Mouse (Mus musculus) ES-Bruce4 (cell line): Measurements from ENCODE around the gene Cyp2c23. TPM values are rescaled to one million over a fixed set of nuclear protein-coding genes. Genes with fewer than 3 reads are reported as not detected.

Experiments
- H3K27ac ChIP-seq: 2 replicates; pipeline ENCODE4 v1.5.1; 2012; ENCODE audit warnings: low read length, inconsistent platforms; ENCODE audit not compliant: insufficient read depth
- H3K27me3 ChIP-seq: 2 replicates; pipeline ENCODE4 v1.6.1; 2012; ENCODE audit warnings: mild to moderate bottlenecking, low read length, inconsistent platforms; ENCODE audit not compliant: control insufficient read depth, poor library complexity, insufficient read depth, severe bottlenecking
- H3K36me3 ChIP-seq: 2 replicates; pipeline ENCODE4 v1.6.1; 2012; ENCODE audit warnings: inconsistent platforms, mild to moderate bottlenecking, low read length, moderate library complexity; ENCODE audit not compliant: control insufficient read depth, poor library complexity, insufficient read depth, severe bottlenecking
- H3K4me1 ChIP-seq: one replicate; pipeline ENCODE4 v1.8.1; 2011; ENCODE audit warnings: low read length; ENCODE audit not compliant: control insufficient read depth, insufficient read depth
- H3K4me3 ChIP-seq: 2 replicates; pipeline ENCODE4 v1.5.1; 2011; ENCODE audit warnings: low read depth, mild to moderate bottlenecking, low read length
- H3K9ac ChIP-seq: 2 replicates; pipeline ENCODE4 v1.6.1; 2012; ENCODE audit warnings: low read depth, mild to moderate bottlenecking, inconsistent platforms; ENCODE audit not compliant: poor library complexity, severe bottlenecking
- H3K9me3 ChIP-seq: replicated peaks from 2 replicates; pipeline ENCODE4 v1.6.1; 2012; ENCODE audit warnings: mild to moderate bottlenecking, low read length, inconsistent platforms; ENCODE audit not compliant: control insufficient read depth, poor library complexity, insufficient read depth, severe bottlenecking
- CTCF ChIP-seq: IDR thresholded peaks from one replicate; pipeline ENCODE4 v1.8.1; 2011; ENCODE audit warnings: low read depth, low read length
- EP300 ChIP-seq: IDR thresholded peaks from 2 replicates; pipeline ENCODE4 v1.6.1; 2011; ENCODE audit warnings: low read depth, low read length; ENCODE audit not compliant: insufficient read depth
- POLR2A ChIP-seq: IDR thresholded peaks from one replicate; pipeline ENCODE4 v1.8.1; 2011; ENCODE audit warnings: low read length; ENCODE audit not compliant: insufficient read depth
- polyA plus RNA-seq: library from polyadenylated mRNA; stranded (reverse); fragments of >200 nt; gene quantifications from 2 replicates; pipeline ENCODE4 v1.2.4, GENCODE M21; 2011; ENCODE audit warnings: low read depth; ENCODE audit not compliant: missing spikeins, insufficient read depth, insufficient read length

Cyp2c23 gene
- polyA plus RNA-seq, 1 experiment, result 0.31 TPM

DNA sequence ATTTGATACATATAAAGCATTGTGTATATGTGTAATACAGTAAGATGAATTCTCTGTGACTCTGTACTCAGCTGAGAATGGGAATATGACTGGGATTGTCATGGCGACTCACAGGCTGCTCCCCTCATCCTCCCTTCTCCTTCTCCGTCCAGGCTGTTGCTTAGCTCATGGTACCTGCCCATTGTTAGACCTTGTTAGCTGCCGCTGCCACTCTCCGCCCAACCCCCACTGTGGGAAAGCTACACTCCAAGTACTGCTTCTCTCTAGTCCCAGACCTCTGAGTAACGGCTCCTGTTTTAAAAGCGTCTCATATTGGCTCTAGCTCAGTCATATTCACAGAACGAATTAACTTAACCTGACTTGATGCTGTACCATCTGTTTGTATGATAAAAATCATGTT, 9.3 kb downstream of the Cyp2c23 start:
- no peaks in the 10 kb centered on the region for H3K4me1 ChIP-seq
- no peak overlapping the region for H3K9ac ChIP-seq
- no peaks in the 10 kb centered on the region for H3K36me3 ChIP-seq
- no peak overlapping the region for H3K27ac ChIP-seq
- no peak for TF ChIP-seq POLR2A
- TF ChIP-seq EP300, result no peak
- TF ChIP-seq CTCF, result no peak
- no peak overlapping the region for H3K4me3 ChIP-seq
- H3K27me3 ChIP-seq, result no peaks in the 10 kb centered on the region
- H3K9me3 ChIP-seq, result no peaks in the 10 kb centered on the region

GRCm38 (mm10) chr19:44013862-44014261, 15.1 kb downstream of the Cyp2c23 start:
- Histone ChIP-seq H3K27me3 (no peaks in the 10 kb centered on the region), H3K36me3 (no peaks in the 10 kb centered on the region), H3K4me3 (no peak overlapping the region), H3K9me3 (no peaks in the 10 kb centered on the region; the same call in 1 of the 2 replicates), H3K9ac (no peak overlapping the region), H3K4me1 (no peaks in the 10 kb centered on the region), H3K27ac (no peak overlapping the region)
- TF ChIP-seq EP300 (no peak), CTCF (no peak), POLR2A (no peak)

DNA sequence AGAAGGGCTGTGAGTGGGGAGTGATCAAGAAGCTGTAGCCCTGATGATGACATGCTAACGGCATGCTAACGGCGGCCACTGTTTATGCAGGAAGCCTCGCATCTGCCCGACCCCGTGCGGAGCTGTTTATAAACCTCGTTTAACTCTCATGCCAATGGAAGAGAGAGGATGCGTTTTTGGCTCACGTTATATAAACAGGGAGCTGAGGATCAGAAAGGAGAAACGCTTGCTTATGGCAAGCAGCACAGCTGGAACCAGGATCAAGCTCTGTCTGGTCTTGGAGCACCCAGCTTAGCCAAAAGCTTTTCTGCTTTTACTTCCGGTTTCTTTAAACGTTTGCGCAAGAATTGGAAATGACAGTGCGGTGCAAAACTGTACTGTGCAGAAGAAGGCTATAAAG, 20.2 kb downstream of the Cyp2c23 start:
- H3K9ac ChIP-seq, result no peak overlapping the region
- TF ChIP-seq CTCF (no peak), EP300 (no peak), POLR2A (no peak)
- no peaks in the 10 kb centered on the region for H3K4me1 ChIP-seq
- H3K27ac ChIP-seq, result no peak overlapping the region
- no peaks in the 10 kb centered on the region; the same call in 1 of the 2 replicates for H3K9me3 ChIP-seq
- no peaks in the 10 kb centered on the region for H3K36me3 ChIP-seq
- no peaks in the 10 kb centered on the region for H3K27me3 ChIP-seq
- H3K4me3 ChIP-seq, result no peak overlapping the region

DNA sequence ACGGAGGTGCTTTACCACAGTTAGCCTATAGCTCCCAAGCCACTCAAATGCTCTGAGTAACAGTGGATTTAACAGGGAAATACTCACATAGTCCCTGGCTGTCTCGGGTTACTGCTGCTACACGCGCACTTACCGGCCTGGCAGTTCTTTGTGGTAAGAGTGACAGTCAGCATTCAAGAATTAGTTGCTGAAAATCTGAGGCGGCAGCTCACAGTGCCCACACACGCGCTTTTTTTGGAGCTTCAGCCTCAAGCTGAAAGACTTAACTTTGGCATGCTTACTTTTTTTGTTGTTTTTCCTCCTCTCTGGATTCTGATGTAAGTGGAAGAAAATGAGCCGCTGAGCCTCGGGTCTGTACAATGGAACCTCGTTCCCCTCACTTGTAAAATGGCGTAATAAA, 21.8 kb downstream of the Cyp2c23 start:
- TF ChIP-seq CTCF (no peak), EP300 (no peak), POLR2A (no peak)
- no peaks in the 10 kb centered on the region for H3K4me1 ChIP-seq
- no peaks in the 10 kb centered on the region for H3K9me3 ChIP-seq
- H3K27me3 ChIP-seq, result no peaks in the 10 kb centered on the region
- peak overlapping the region; percentile 2; the same call in 1 of the 2 replicates for H3K4me3 ChIP-seq
- peak overlapping the region; percentile 2; the same call in 1 of the 2 replicates for H3K9ac ChIP-seq
- no peak overlapping the region for H3K27ac ChIP-seq
- H3K36me3 ChIP-seq, result no peaks in the 10 kb centered on the region

- no peaks in the 10 kb centered on the region; the same call in 1 of the 2 replicates for H3K27me3 ChIP-seq
- no peak overlapping the region for H3K4me3 ChIP-seq
- no peaks in the 10 kb centered on the region for H3K36me3 ChIP-seq
- H3K27ac ChIP-seq, result no peak overlapping the region
- H3K9me3 ChIP-seq, result no peaks in the 10 kb centered on the region
- TF ChIP-seq EP300 (no peak), POLR2A (no peak), CTCF (no peak)
- H3K9ac ChIP-seq, result no peak overlapping the region
- H3K4me1 ChIP-seq, result no peaks in the 10 kb centered on the region
Measured at GRCm38 (mm10) chr19:44005025-44005424, 24.0 kb downstream of the Cyp2c23 start.

GRCm38 (mm10) chr19:44004261-44004660, 24.7 kb downstream of the Cyp2c23 start:
- TF ChIP-seq CTCF (no peak), EP300 (no peak), POLR2A (no peak)
- Histone ChIP-seq H3K27ac (no peak overlapping the region), H3K4me1 (no peaks in the 10 kb centered on the region), H3K9me3 (no peaks in the 10 kb centered on the region), H3K36me3 (no peaks in the 10 kb centered on the region), H3K4me3 (no peak overlapping the region), H3K9ac (no peak overlapping the region), H3K27me3 (no peaks in the 10 kb centered on the region; the same call in 1 of the 2 replicates)
